Mouse (Mus musculus) frontal cortex, postnatal 14 days (tissue): Measurements from ENCODE around the gene Iqcn.

Experiments used
- DNase-seq, 2 experiments: peaks; one replicate each; pipeline ENCODE4 v3.0.0; 2022; ENCODE audit warnings: low spot score in 2 of 2

Iqcn gene

DNA sequence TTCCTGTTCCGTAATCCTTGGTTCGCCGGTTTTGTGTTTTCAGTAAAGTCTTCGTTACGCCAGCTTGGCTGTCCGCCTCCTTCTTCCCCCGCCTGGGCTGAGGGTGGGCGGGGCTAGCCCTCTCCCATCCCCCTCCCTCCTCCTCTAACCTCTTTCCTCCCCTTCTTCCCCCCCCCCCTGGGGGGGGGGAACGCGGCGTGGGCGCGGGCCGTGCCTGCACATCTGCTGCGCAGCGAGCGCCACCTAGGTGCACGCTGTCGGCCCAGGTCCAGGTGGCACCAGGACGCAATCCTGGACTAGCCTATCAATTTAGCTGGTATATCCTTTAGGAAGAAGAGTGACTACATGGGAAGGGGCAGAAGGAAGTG, 2.7 kb upstream of the Iqcn start:
- peak; percentile 83 for DNase-seq

DNA sequence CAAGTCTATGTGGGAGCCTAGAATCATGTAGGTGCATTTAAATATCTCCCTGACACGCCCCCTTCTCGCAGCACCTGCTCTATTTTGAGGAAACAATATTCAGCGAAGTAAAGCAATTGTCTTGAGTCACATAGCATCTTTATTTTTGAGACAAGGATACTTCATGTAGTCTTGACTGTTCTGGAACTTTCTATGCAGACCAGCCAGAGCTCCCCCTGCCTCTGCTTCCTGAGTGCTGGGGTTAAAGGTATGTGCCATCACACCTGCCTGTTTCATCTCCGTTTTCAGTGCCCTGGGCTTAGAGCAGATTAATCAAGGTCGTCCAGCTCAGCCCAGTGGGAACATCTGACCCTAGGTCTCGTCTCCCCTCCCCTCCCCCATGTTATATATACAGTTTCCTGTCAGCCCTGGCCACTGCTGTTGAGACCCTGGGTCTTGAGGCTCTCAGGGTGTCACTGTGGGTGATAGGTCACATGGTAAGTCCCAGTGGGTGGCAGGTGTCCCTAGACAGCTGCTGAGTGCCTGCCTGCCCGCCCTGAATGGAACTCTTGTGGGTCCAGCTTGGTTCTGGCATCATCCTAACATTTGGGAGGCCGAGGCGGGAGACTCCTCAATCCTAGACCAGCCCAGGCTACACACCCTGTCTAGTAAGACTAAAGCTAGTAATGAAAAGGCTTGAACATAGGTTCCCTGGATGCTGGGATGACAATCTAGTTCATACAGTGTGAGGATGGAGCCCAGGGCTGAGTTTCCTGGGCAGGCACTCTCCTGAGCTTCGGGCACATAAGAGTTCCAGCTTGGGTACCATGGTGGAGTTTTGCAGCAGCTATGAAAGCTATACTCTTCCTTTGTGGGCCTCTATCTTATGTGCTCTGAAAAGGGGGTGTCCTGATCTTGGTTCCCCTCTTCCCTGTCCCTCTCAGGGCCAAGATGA, 1.9 kb upstream of the Iqcn start:
- DNase-seq = no peak

DNA sequence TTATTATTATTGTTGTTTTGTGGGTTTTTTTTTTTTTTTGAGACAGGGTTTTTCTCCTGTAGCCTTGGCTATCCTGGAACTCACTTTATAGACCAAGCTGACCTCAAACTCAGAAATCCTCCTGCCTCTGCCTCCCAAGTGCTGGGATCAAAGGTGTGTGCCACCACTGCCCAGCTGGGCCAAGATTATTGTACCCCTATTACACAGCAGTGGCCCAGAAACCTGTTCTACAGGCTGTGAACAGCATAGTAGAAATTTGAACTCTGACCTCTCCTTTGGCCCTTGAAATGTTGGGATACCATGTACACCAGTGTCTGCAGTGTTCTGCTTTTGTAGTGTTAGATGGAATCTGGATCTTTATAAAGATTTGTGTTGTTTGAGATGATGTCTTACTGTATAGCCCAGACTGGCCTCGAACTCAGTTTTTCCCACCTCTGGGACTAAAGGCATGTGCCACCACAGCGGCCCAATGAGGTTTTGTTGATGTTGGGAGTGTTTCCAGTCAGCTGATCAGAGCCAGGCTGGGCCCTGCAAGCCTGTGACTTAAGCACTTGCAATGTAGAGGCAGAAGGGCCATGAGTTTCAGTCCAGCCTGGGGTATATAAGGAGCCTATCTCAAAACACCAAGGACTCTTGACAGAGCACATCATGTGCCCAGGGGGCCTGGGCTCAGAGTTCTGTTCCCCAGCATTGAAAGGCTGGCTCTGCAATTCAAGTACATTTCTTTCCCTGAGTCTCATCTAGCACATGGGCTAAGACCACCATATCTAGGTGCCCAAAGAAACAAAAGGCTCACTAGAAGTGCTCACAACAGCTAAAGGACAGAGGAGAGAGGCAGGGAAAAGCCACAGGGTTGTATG, 1.0 kb upstream of the Iqcn start:
- no peak for DNase-seq

DNA sequence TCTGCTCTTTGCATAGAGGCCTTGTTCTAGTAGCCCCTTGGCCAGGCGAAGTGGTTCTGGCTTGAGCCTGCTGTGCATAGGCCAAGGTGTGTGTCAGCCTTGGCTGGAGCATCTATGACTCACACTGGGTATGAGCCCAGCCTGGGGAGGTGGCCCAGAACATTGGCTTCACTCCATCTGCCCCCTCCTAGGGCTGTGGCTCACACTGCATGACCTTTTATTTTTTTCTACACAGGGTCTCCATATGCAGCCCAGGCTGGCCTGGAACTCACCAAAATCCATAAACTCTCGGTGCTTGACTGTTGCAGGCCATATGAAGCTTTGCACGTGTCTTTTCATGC, 445 bp upstream of the Iqcn start:
- no peak for DNase-seq

DNA sequence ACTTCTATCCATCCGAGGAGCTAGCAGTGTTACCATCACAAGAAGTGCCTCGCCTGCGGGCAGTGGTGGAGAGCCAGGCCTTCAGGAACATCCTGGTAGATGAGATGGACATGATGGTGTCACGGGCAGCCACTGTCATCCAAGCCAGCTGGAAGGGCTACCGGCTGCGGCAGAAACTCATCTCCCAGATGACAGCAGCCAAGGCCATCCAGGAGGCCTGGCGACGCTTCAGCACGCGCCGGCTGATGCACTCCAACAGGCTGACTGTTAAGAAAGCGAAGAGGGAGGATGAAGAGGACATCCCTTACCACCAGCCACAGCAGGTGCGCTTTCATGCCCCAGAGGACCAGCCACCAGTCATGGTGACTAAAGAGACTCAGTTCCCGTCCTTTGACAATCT, 5.0 kb downstream of the Iqcn start:
- DNase-seq = no peak

DNA sequence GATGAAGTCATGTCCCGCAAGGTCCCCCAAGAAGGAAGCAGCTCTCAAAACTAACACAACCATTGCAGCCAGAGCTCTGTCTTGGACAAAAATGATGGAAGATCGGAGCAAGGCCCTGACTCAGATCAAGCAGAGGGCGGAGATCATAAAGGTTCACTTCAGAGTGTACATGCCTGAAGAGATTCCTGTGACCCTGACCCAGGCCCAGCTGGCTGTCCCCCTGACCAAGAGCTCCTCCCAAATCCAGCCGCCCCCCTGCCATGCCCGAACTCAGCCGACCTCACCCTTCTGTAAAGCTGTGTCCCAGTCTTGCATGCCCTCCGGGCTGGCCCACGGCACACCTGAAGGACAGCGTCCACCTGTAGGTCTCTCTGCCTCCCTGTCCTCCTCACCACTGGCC, 6.5 kb downstream of the Iqcn start:
- DNase-seq = no peak

DNA sequence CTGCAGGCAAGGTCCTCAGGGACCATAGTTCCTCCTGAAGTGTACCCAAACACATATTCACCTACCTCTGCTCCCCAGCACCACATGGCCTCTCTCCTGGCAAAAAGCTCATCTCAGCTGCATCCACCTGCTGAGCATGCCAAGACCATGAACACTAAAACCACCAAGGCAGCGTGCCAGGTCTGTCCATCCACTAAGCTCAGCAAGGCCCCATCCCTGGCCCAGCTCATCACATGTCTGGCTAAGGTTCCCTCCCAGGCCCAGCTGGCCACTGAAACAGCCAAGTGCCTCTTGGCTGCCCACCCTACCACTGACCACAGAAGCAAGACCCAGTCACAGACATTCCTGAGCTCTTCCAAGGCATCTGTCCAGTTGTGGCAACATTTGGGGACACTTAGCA, 7.0 kb downstream of the Iqcn start:
- DNase-seq = no peak

DNA sequence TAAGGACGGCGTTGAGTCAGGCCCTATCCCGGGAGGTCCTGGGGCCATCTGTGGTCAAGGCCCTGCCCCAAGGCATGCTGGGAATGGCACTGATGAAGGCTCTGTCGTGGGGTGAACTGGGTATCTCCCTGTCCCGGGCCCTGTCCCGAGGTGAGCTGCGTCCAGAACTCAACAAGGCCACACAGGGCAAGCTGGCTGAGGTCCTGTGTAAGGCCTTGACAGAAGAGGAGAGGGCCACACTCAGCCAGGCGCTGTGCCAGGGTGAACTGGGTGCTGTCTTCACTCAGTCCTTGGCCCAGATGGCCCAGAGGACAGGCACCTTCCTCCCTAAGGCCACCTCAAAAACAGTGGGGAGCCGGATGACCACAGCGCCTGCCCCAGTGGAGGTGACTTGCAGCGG, 7.8 kb downstream of the Iqcn start:
- no peak for DNase-seq

DNA sequence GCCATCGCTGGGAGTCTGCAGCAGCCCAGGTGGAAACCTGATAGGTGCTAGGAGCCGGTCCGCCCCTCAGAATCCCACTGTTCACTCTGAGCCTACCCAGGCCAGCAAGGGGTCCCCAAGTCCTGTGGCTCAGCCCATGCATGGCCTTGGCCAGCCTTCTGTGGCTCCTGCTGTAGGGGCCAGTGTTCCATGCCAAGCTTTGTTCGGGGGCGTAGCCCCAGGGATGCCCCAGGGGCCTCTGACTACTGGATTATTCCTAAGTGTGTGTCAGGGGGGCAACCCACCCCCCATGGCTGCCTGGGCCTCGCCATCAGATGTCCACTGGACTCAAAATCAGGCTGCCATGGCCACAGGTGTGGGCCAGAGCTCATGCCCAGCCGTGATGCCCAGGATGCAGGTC, 10.7 kb downstream of the Iqcn start:
- DNase-seq = no peak

DNA sequence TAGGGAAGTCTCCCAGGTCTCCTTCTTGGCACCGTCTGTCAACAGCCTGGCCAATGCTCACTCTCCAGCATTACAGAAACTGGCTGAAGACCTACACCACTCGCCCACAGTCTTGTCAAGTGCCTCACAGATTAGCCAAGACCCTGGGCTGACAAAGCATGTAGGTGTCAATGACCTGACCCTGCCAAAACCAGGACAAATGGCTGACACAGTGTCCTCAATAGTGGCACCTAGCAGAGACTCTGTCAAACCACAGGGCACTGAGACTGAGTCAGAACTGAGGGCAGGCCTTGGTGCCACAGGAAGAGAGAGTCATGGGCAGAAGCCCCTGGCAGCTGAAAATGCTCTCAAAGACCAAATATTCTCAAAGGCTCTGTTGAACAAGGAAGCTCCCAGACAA, 11.8 kb downstream of the Iqcn start:
- DNase-seq = no peak

DNA sequence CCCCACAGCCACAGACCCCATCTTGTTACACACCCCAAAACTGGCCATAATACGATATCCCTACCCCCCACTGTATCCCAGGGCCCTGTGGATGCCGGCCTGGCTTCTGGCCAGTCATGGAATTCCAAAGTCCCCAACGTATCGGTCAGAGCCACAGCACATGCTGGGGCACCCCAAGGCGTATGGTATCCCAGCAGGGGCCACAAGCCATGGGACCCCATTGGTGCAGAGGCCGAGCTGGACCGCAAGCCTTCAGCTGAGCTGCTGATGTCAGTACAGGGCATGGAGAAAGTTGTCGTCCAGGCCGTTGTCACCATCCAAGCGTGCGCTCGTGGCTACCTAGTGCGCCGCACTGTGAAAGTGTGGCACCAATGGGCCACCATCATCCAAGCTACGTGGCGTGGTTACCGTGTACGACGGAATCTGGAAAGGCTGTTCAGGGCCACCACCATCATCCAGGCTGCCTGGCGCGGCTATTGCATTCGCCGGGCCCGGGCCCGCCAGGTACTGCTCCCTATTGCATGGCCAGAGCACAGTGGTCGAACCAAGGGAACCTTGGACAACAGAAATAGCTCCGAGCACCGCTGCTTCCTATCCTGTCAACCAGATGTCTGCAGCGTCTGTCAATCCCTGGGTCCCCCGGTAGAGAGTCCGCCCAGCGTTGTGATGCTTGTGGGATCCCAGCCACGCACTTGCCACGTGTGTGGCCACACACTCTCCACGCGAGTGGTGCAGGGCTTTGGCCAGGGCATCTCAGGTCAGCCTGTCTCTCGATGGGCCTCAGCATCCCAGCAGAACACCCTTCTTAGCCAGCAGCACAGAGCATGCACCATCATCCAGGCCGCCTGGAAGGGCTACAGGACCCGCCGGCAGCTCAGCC, 13.5 kb downstream of the Iqcn start:
- DNase-seq = no peak

DNA sequence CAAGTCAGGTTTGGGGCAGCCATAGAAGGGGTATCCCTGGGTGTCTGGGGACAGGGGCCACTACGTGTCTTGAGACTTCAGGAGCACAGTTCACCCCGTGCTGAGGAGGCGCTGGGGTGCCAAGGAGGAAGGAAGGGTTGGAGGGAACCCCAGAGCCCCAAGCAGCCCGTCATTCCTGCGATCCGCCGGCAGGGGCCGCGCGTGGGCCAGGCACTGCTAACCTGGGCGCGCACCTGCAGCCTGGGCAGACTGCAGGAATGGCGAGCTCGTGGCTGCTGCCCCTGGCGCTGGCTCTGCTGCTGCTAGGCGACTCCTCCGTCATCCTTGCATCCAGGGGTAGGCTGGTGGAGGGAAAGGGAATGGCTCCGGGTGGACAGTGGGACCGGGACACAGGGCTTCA, 15.0 kb downstream of the Iqcn start, which contains the start of gene Gm3336:
Gm3336 (plus strand) TSS at position 247 of the 400 bp plus-strand sequence.
- peak in 1 of 2 experiments; percentile 46 for DNase-seq

DNA sequence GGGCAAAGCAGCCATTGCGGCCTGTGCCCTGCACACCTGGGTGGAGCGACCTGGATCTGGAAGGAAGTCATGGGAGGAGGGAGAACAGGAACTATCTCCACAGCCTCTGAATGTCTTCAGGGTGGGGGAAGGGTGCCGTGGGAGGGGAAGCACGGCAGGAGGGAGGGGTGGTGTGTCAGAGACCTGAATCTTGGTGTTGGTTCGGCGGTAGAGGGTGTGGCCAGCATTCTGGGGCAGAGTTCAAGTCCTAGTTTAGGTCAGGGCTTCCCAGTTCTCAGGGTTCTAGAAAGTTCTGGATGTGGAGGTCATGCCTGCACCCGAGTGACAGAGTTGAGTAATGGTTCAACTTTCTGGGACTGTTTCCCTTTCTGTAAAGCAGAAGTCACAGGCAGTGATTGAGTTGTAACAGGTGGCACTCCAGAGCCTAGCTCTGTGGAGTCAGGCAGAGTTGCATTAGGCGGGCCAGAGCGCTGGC, 16.6 kb downstream of the Iqcn start:
- DNase-seq = no peak

DNA sequence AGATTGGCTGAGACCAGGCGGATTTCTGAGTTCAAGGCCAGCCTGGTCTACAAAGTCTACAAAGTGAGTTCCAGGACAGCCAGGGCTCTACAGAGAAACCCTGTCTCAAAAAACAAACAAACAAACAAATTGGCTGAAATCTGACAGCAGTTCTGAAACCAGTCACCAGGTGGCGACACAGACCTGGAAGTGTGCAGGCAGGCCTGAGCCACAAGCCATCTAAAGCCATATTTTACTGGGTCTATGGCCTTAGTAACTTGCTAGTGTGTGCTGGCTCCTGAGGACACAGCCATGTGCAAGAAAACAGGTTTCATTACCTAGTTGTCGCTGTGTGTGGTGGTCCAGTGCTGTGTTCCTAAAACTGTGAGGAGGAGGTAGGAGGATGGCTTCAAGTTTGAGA, 17.5 kb downstream of the Iqcn start:
- DNase-seq = peak in 1 of 2 experiments; percentile 80

DNA sequence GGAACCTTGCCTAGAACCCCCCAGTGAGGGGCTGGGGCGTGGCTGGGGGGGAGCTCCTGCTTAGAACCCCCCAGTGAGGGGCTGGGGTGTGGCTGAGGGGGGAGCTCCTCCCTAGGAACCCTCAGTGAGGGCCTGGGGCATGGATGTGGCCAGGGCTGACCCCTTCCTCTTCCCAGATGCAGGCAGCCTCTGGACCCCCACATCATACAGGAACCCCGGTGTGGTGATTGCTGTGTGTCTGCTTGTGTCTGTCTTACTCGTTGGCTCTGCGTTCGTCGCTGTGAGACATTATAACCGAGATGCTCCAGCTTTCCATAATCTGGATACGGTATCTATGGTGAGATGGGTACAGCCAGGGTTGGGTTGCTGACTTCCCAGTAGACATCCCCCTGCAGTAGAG, 18.3 kb downstream of the Iqcn start:
- DNase-seq = no peak

DNA sequence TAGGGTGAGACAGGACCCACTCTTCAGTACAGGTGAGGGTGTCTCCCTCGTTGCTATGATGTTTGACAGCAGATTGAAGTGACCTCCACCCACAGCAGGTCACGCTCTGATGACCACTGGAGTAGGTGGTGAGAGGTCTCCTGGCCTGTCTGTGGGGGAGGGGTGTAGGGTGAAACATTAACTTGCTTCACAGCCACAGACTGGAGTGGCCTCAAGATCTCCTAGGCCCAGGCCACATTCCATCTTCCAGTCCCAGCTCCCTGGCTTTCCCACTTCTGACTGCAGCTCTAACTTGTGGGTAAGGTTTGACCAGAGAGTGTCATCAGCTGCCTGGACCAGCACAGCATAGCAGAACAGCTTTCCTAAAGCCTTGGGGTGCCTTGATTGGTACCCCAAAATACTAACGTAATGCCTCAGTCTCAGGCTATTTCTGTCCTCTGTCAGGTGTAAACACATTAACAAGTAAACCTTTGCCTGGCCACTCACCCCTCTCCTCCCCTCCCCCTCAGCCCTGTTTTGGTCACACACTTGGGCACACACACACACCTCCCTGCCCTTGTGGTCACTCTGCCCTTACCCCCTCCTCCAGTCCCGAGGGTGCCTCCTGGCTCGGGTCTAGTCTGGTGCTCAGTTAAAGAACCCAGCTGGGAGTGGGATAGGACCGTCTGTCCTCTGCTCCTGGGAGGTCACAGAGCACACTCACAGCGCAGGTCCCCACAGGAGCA, 20.4 kb downstream of the Iqcn start, which contains the start of gene Pde4c:
Pde4c (plus strand) TSS at position 235 of the 725 bp plus-strand sequence.
- DNase-seq = no peak

DNA sequence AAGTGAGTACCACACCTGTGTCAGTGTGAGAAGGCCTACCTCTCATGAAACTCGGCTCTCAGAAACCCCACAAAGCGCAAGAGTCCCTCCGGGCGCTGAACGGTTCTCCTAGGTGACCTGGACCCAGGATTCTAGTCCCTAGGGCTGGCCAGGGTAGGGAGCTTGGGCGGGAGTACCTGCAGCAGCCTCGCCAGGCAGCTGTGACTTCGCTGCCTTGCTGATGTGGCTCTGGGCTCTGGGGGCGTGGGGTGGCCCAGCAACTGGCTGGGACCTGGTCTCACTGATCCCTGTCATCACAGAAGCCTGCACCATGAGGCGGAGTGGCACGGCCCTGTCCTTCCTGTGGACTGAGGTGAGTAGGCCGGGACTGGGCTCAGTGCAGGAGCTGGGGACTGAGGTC, 21.0 kb downstream of the Iqcn start:
- DNase-seq = no peak

DNA sequence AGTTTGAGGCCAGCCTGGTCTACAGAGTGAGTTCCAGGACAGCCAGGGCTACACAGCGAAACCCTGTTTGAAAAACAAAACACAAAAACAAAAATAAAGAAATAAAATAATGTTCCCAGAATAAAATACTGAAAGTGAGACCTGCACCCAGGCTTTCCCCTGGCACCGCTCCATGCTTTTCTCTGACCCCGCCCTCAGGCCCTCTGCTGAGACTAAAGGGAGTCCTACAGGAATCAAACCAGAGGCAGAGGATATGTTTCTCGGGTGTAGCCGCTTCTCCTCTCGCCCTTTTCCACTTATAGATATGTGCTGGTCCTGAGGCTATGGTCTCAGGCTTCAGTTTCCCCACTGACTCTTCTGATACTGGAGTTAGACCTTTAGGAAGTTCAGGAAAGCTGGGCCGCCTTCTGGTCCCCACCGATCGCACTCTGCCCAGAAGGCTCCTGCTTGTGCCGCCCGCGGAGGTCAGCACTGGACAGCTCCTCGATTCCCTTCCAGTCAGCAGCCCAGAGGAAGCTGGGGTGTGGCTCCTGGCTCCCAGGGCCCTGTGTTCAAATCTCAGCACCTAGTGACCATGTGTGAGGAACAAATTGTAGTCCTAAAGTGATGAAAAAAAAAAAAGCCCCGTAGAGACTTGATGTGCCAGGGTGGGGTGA, 22.7 kb downstream of the Iqcn start:
- no peak for DNase-seq

DNA sequence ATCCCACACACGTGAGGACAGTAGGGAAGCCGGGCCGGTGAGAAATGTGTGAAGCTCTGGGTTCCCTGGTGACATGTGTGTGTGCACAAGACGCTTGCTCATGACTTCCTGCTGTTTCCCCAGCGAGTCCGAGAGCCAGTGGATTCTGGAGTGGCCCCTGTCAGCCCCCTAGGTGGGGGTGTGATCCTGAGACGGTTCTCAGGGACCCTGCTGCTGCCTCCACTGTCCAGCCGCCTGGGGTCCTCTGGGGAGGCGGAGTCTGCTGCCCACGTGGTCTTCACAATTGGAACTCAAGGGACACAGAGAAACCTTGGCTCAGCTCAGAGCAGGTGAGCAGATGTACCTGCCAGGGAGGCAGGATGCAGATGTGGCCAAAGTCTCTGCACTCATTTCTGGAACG, 23.5 kb downstream of the Iqcn start:
- no peak for DNase-seq

DNA sequence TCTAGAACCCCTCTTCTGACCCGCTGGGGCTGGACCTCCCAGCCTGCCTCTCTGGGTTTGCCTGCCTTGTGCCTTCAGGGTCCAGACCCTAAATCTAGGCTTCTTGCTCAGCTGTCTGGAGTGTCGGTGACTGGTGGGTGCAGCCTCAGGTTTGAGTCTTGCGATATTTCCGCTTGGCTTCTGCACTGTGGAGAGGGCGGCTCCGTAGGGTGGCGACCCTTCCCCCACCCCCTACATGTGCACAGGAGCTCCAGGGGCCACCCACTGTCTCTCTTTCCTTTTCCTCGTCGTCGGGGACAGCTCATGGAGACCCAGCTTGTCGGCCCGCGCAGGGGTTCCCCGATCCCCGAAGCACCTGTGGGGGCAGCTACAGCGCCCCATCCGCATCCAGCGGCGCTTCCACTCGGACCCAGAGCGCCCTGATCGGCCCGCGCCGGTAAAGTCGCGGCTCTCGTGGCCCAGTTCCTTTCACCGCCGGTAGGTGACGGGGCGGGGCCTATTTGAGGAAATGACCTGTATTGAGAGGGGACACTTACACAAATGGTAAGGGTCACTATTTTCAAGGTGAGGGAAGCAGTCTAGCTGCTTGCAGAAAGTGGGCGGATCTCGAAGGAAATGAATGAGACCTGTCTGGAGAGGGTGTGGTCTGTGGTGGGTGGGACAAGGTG, 26.7 kb downstream of the Iqcn start:
- no peak for DNase-seq
